Mouse (Mus musculus) adrenal gland, postnatal 25 days (tissue): ENCODE measurements at regions not wholly inside any gene's neighbourhood (a gene's known extent, or its start where the extent isn't known, plus 50 kb on each side); places are given as distances from the start of the nearest gene placed in this dataset.

Experiments
- DNase-seq: peaks from one replicate; pipeline ENCODE4 v3.0.0; 2021; ENCODE audit warnings: mixed read lengths

DNA sequence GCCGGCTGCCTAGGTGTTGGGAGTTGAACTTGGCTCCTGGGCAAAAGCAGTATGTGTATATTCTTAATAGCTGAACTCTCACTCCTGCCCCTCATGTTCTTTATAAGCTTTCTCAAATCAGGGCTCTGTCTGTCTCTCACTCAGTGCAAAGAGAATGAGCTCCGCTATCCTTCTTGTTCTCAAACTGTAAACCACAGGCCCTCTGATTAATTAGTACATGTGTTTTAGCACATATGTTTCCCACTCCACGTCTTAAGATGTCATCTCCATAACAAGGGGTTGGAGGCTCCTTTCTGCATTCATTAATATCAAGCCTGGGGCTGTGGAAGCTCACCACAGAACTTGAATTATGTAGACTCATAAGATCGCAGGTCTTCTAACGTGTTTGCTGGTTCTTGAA lies 104.7 kb downstream of the Nsun3 start:
- no peak for DNase-seq

DNA sequence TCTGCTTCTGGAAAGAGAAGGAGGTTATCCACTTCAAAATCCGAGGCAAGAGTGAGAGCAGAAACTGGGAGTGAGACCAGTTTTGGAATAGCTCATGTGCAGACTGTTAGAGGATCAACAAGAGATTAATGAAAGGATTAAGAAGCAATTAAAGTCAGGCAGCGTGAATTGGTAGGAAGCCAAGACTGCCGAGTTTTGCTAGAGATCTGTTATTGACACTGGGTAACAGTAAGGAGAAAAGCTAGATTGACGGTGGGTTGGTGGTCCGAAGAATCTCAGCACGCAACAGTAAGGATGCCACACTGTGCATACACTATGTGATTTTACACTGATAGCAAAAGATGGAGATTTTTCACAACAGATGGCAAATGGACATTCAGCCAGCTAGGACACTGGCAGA lies 109.8 kb downstream of the Nsun3 start:
- DNase-seq: no peak

DNA sequence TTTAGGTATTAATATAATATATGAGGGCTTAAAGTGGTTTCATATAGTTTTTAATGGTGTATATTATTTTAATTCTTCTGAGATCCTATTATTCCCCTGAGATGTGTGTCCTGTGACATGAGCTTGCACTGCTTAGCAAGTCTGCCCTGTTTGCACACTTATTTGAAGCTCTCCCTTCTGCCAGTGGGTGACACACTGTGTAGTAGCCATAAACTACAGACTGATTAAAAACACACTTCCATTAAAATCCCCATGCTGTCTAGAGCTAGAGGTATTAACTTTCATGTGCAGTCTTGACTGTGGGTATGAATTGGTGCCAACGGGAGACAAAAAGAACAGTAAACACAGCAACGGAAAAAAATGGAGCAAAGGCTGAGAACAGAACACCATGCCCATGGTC lies 129.2 kb downstream of the Nsun3 start:
- no peak for DNase-seq

DNA sequence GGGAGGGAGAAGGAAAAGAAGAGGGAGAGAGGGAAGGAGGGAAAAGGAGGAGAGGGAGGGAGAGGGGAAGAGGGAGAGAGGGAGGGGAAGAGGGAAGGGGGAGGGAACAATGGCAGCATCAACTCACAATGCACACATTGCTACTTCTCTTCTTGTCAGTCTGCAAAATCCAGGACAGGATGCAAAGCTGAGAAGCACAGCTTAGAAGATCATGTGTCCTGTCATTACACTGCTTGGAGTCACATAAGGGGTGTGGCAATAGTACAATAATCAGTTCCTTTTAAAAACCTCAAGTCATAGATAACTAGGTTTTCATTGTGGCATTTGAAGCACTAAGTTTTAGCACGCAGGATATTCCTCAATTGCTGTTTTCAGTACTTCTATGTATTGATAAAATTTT lies 132.2 kb downstream of the Nsun3 start:
- no peak for DNase-seq

DNA sequence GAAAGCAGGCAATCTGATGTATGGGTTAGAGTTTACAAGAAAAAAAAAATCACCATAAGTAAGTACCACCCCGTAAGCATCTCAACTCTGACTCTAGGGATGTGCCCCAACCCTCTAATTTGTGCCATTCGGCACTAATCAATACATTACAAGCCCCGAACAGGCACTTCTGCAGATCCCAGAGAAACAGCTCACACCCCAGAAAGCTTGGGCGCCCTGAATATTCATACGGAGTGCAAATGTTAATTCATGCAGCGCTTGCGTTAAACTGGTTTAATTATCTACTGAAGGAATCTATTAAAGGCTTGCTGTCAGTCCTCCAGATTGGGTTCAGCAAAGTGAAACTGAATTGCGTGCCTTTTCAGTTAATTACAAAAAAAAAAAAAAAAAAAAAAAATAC lies 132.8 kb downstream of the Nsun3 start:
- no peak for DNase-seq

DNA sequence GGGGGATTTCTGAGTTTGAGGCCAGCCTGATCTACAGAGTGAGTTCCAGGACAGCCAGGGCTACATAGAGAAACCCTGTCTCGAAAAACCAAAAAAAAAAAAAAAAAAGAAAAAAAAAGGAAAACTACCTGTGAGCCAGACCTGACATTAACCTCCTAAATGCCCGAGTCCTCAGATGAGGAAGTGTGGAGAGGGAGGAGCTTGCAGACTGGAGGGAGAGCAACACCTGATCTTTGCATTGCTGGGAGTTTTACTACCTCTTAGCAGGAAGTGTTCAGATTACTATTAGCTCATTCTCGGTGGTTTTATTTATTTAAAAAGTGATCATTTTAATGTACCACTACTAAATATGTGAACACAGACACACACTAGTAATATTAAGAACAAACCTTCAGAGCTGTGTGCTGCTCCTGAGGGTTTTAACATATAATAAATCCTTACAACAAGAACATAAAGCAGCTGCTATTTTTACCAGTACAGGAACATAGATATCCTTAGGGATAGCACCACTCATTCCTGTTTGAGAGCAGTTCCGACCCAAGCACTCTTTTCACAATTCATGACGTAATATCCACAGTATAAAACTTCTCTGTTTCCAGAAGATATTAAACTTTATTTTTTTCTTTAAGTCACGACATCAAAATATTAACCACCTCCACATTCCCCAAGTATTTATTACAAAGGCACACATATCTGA lies 133.7 kb downstream of the Nsun3 start:
- no peak for DNase-seq

DNA sequence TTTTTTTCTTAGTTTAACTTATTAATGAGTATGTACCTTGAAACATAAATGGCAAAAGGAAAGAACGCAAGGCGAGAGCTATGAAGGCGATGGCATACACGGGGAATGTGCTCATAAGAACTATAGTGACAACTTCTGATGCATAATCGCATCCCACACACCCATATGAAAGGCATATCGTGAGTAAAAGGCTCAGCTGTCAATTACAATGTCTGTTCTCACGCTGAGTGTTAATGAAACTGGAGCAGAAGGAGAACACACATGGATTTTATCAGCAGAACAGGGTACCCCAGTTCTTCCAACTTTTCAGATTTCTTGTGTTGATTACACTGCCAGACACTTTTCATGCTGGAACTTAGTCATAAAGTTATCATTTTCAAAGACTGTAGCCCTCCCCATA lies 135.8 kb downstream of the Nsun3 start:
- no peak for DNase-seq

DNA sequence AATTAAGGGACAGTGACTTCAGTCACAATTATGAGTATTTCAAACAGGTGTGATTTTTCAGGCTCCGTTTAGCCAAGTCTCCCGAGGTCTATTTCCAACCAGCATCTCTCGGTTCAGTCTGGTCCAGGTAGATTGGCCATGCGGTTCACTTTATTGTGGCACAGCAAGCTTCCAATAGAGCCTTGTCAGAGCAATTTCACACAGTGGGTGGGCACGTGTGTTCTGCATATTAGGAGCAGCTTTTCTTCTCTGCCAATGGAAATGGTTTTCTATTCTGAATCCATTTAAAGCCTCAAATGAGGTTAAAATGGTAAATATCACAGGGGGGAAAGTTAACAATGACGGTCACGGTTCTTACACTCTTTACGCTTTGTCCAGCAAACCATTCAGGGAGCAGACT lies 138.3 kb downstream of the Nsun3 start:
- no peak for DNase-seq

DNA sequence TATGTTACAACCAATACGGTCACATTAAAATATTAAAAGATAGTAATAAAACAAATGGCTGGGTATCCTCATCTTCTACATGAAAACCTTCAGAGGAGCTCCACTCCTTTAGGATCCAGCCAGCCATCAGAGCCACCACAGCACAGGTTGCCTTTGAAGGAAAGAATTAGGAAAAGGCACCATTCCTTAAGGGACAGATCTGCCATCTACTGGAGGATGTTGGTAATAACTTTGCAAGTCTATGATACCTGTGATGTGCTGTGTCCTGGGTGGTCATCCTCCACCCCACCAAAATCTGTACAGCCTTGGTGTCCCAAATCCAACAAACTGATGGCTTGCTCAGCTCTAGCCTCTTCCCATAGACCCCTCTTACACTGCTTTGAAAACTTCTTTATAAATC lies 140.5 kb downstream of the Nsun3 start:
- no peak for DNase-seq

DNA sequence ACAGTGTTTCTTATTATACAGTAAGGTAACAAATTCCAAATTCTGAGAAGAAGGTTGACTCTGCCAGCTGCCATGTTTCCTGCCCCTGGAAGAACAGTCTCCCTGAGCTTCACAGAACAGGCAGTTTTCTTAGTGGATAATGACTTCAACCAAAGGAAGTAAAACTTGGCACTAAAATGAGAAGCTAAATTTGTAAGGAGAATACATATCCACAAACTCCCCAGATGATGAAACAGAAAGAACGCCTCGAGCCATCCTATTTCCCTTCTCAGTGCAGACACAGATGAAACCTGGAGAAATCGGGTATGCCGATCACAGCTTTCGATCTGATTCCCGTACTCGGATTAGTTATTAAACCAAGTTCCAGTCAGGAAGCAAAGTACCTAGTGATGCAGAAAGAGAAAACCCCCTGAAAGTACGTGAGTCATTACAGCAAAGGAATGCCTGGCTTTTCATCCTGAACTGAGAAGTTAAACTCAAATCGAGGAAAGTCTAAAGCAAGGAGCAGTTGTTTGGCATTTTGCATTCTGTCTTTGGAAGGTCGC lies 143.7 kb downstream of the Nsun3 start:
- DNase-seq: no peak

DNA sequence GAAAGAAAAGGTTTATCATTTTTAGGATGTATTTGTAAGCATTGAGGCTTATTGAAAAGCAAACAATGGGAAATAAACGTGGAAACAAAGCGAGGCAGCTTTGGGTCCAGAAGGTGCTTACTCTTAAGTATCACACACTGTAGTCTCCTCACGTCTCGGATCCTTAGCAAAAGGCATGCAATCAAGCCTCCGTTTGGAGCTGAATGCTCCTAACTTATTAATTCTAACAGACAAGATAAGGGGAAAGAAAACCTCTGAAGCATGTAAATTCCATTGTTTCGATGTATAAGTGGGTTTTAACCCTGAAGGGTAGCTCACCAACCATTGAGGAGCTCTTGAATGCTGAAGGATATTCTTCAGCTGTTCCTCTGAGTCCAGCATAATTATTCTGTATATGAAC lies 162.7 kb downstream of the Nsun3 start:
- DNase-seq: no peak

DNA sequence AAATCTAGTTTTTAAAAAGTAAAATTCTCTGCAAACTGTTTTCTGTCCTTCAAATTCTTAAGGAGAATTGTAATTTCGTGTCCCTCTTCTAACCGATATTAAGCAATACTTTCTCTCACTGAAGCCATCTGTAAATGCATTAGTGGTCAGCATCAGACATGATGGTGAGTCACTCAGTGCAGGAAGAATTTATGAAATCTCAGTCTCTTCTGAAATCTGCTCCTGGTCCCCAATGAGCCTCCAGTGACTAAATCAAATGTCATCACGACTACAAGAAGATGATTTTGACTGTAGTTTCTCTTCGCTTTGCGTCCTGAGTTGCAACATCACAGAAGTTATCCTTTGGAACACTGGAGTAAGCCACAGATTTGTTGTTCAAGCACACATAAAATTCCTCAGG lies 175.7 kb downstream of the Nsun3 start:
- no peak for DNase-seq

DNA sequence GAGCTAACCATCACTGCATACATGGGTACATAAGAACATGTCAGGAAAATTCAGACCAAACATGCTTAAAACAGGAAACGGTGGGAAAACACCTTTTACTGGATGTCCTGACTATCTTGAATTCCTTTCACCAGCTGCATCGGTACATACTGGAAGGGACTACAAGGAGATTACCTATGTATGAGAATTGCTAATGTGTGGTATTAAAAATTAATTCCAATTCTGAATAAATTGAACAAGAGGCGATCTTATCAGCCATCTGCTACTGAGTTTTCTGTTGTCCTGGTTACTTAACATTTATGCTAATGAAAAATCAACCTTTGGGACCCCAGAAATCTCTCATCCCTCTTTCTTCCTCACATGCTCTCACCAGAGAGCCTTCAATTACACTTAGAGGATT lies 178.0 kb downstream of the Nsun3 start:
- no peak for DNase-seq

DNA sequence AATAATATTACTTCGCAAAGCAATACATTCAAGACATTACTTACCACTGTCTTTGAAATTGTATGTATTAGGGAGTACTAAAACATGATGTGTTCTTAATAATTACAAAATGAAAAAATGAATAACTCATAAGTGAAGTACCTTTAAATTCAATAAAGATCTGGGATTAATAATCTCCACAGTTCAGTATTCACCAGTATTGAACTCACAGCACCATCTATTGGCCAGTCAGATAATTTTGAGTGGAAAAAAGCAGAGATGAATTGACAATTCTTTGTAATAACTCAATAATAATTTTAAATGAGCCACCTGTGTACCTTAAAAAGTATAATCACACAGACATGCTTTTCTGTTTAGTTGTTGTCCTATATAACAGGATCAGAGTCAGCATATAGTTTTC lies 180.7 kb downstream of the Nsun3 start:
- no peak for DNase-seq

DNA sequence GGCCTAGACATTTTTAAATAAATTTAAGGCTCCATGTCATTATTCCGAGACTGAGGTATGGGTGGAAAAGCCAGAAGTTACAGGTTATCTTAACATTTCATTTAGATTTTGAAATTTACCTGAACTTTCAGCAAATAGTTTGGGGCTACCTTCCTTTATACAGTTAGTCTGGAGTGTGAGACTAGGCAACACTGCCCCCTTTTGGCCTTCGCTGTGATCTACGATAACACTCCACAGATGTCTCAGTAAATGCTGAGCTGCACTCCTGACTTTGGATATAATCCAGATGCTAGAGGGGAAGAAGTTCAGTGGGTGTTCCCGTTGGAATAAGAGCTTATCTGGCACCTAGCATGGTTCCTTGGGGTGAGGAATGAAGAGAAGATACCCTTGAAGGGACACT lies 224.6 kb downstream of the Nsun3 start:
- DNase-seq: peak; percentile 27

DNA sequence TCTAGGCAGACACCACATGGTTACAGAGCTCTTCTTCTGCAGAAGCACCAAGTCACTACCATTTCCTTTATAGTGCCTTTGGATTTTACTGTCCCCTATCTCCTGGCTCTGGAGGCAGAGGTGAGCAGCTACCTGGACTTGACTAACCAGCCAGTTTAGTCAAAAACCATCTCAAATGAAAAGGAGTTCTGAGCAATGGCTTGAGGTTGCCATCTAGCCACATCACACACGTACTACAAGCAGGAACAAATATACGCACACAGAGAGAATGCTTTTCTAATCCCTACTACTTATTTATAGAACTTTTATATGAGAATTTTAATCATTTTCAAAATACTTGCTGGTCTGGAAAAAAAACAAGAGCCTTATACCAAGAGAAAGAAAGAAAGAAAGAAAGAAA lies 243.5 kb downstream of the Nsun3 start:
- DNase-seq: no peak

DNA sequence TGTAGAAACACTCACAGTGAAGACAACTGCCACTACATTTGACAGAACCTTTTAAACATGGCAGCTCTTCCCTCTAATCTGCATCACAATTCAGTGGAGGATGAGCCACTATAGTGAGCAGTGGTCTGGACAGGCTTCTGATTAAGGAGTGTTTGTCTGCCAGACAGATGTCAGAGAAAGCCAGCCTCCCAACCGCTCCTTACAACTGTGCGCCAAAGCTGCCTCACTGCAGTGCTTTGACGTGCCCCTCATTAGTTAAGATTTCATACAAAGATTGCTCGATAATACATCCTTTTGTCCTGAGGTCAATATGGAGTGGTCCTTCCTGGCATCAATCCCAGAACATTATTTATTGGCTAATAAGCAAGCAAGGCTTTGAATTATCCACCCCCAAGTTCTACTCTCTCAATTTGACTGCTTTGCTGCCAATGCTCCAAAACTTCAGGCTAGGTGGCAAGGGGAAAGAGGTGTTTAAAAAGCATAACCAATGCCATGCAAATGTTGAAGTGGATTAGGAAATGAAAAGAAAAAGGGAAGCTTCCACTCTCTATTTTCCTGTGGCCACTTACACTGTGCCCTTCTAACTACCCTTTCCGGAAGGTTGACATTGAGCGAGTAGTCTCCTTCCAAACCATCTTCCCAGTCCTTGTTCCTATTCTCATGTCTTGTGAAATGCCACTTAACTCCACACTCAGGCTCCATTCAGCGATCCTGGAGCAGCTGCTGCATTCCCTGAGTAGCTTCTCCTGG lies 248.7 kb downstream of the Nsun3 start:
- DNase-seq: no peak

DNA sequence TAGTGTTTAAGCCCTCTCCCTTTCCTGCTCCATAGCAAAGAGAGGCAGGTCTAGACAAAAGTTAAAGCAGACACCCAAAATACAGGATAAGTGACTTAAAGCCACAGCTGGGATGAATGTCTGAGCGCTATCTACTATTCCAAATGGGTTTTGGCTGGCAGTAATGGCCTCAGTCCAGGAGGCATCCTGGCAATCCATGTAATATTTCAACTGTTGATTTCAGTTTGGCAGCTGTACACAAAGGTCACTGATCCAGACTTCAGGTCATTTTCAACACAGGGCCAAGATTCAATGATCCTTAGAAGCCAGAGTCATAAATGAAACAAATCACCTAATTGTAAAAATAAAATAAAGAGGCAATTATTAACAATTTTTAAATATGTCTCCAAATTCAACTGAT lies 277.3 kb downstream of the Nsun3 start:
- no peak for DNase-seq

DNA sequence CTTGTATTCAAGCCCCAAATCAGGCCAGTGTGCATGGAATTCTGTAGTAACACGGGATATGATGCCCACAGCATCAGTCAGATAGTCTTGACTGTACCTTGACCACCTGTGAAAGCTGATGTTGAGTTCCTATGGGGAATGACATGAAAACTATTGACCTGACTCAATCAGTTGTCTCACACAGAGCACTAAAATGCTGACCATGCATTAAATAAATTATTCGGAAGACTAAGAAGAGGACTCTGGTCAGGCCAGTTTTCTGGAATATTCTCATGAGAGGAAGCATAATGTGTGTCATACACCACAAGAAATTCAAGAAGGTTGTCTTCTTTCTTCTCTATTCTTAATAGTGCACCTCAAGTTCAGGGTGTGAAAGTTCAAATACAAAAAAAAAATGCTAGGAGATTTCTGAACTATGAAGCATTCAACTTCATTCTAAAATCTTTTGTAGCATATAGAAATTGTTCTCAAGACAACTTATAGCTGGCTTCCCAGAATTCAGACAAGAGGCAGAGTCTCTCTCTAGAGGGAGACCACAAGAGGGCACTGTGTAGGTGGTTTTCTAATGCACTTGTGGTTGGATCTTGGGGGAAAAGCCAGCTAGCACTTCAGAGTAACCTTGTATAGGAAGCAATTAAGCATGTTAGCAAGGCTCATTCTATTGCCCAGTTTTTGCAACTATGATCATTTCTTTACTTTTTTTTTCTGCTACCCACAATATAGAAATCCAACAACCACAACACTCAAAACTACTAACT lies 279.7 kb downstream of the Nsun3 start:
- DNase-seq: no peak

DNA sequence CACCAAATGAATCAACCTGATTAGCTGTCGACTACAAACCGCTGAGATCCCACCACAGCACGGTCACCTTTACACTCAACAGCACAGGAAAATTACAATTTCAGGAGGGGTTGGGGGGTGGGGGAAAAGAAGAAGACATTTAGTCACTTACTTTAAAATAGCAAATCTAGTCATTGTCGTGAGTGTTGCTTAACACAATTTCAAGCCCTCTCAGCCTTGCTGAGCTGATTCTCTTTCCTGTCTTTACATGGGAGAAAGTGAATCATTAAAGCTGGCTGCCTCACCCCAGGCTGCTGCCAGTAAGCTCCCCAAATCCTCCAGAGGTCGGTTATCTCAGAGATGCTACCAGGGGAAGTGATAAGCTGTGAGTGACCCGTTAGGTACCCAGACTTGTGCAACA lies 285.7 kb downstream of the Nsun3 start:
- no peak for DNase-seq

DNA sequence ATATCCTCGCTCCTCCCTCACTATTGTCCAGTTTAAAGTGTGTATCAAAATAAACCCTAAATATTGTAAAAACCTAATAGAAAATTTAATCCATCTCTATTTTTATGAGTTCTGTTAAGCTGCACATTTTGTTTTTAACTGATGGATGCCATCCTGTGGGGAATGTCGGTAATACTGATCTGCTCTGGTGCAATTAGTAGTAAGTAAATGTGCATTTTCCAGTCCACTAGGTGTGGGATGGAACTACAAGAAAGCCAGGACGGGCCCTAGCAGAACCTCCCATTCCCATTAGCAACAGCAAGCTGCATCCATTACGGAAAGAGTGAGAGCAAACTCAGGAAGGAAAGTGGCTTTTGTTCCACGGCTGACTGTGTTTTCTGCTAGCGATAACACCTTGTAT lies 286.3 kb downstream of the Nsun3 start:
- no peak for DNase-seq

DNA sequence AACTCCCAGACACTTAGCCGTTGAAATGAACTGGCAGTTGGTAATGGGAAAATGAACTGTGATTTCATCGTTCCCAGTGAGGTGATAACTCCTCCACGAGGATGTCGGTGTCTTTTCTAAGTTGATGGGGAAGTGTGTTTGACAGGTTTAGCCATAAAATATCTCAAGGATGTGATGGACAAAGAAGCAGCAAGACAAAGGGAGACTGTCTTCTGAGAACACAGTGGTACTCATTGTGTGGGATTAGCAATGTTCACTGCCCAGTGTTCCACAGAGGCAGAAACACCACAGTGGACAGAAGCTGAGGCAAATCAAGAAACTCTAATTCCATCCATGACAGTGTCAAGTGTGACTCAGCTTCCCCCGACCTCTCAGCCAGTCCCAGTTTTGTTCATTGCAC lies 287.9 kb downstream of the Nsun3 start:
- DNase-seq: no peak

DNA sequence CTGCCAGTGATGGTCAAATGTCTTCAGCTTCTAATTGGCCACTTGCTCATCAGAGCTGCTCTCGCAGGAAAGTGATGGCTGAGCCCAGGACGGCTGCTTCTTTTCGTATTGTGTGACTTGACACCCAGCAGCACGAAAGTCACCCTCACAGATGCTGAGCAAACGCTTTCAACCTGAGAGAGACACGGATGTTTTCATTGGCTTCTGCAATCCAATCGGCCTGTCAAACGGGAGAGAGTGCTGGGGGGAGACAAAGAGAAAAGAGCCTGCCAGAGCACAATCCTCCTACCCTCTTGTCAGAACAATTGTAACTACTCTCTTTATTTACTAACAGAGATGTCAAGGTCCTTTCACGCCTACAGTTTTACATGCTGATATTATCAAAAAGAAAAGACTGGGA lies 289.9 kb downstream of the Nsun3 start:
- DNase-seq: no peak
